Mouse (Mus musculus): ENCODE measurements around the gene Rprd1b.
A peak's percentile ranks its signal among the peaks of the same experiment; 100 is the strongest.
"Not testable (repeated sequence)": the region's sequence is repeated elsewhere in the genome, so short reads cannot be mapped to it uniquely, and the experiment has no call there.

Gene Rprd1b

GRCm38 (mm10) chr2:158043504-158043903 is 15.2 kb downstream of the Rprd1b start:
- DNase-seq (ENCODE audit: low spot score) = no peak

DNA sequence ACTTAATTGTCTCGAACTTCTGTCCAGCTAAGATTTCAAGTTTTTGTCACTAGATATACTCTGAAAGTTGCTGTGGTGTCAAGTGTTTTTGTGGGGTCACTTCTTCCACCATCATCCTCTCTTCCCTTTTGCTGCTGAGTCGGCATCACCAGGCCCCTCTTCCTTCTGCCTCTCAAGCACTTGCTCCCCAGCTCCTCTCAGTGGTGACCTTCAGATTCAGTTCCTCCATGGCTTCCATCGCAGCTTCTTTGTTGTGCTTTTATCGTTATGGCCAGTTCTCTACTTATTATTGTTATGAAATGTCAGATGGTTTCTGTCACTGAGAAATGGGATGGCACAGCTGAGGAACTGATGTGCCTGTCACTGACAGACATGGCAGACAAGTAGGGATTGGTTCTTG is 17.9 kb downstream of the Rprd1b start:
- DNase-seq (ENCODE audit: low spot score) = no peak

DNA sequence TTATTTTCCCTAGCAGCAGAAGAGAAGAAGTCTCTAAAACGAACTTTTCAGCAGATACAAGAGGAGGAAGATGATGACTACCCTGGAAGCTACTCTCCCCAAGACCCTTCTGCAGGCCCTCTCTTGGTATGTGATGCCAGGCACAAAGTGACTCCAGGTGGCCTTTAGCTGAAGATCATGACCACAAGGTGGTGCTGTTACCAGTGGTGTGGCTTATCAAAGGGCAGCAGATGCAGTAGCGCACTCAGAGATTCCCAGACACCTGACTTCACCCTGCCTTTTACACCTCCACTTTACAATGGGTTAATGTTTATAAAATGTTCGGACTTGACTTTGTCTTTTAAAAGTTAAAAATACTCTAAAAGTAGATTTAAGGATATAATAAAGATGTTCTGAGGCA is 19.6 kb downstream of the Rprd1b start:
- DNase-seq (ENCODE audit: low spot score) = peak; percentile 57

DNA sequence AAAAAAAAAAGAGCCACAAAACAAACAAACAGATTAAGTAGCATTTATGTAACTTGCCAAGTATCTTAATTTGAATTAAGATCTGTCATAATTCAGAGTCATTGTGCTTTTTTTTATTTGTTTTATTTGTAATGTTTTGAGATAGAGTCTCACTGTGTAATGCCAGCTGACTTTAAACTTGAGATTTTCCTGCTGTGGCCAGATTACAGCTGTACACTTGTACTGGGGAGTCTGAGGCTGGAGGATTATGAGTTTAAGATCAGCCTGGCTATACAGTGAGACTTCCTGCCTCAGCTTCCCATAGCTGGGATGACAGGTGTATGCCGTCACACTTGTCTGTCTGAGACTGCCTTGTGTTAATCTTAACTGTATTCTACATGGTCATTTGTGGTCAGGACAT is 20.4 kb downstream of the Rprd1b start:
- no peak for DNase-seq (ENCODE audit: low spot score)

DNA sequence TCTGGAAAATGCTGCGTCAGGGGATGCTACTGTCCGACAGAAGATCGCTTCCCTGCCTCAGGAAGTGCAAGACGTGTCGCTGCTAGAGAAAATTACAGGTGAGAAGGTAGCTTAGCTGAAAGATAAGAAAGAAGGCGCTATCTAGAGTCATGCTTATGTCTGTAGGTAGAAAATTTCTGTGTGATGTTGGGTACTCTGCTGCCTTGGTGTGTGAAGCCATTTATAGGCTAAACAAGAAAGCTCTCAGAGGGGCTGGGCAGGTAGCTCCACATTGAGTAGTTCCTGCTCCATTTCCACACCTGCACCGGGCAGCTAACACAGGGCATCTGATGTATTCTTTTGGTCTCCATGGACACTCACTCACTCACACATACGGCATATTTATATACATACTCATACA is 21.8 kb downstream of the Rprd1b start:
- DNase-seq (ENCODE audit: low spot score) = no peak

DNA sequence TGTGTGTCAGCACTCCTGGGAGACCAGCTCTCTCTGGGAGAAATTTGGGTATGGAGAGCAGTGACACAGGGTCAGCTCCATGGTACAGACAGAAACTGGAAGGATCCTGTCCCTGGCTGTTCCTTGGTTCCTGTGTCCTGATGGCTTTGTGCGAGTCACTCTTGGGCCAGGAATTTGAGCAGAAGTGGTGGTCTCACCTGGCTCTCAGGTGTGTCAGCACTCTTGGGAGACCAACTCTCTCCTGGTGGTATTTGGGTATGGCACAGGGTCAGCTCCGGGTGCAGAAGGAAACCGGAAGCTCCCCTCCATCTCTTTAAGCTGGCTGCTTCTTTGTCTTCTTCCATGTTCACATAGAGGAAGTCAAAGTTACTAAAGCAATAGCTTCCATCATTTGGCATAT is 26.3 kb downstream of the Rprd1b start:
- DNase-seq (ENCODE audit: low spot score) = no peak

GRCm38 (mm10) chr2:158055383-158055782 is 27.1 kb downstream of the Rprd1b start:
- not testable (repeated sequence) for DNase-seq (ENCODE audit: low spot score)

DNA sequence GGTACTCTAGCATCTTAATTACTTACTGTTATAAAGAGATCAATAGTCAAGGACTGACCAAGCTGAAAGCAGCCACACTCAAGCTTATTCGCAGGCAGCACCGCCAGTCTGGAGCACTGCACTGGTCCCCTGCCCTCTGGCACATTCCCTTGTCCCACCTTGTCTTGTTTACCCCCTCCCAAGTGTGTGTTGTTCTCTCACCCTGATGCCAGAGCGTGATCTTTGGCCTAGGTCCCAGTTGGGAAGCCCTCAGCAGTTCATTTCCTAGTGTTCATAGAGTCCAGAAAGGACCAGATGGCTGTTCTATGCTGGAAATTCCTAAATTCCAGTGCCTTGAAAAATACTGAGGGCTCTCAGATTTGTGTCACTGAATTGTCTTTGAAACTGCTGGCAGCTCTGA is 28.7 kb downstream of the Rprd1b start:
- DNase-seq (ENCODE audit: low spot score) = no peak

DNA sequence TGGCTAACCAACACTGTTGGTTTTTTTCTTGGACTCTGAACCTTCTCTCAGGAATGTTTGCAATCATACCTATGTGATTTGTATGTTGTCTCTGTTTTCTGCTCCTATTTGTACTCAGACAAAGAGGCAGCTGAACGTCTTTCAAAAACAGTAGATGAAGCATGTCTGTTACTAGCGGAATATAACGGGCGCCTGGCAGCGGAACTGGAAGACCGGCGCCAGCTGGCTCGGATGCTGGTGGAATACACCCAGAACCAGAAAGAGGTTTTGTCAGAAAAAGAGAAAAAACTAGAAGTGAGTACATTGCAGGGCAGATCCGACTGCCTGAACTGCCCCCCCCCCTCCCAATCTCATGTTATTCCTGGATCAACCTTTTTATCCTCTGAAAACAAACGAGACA is 30.2 kb downstream of the Rprd1b start:
- DNase-seq (ENCODE audit: low spot score) = peak; percentile 68

DNA sequence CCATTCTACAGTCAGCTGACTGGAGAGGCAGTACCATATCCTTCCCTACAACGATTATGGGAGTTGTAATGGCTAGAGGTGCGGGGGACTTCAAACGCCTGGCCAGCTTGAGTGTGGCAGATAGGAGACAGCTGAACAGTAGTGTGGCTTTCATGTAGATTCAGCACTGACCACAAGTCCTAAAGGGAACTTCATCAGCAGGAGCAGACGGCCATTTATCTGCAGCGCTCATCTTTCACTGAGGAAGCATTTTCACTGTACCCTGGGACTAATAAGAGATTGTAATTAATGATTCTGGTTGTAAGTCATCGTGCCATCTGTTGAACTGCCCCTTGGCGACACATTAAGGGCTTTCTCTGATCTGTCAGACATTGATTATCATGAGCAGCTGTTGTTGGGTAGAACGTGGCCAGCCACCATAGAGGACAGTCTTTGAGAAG is 31.4 kb downstream of the Rprd1b start:
- no peak for DNase-seq (ENCODE audit: low spot score)

- no peak for DNase-seq (ENCODE audit: low spot score)
These were observed 34.7 kb downstream of the Rprd1b start for GRCm38 (mm10) chr2:158063036-158063435.

GRCm38 (mm10) chr2:158064571-158065048 is 36.3 kb downstream of the Rprd1b start:
- peak; percentile 35 for DNase-seq (ENCODE audit: low spot score)

DNA sequence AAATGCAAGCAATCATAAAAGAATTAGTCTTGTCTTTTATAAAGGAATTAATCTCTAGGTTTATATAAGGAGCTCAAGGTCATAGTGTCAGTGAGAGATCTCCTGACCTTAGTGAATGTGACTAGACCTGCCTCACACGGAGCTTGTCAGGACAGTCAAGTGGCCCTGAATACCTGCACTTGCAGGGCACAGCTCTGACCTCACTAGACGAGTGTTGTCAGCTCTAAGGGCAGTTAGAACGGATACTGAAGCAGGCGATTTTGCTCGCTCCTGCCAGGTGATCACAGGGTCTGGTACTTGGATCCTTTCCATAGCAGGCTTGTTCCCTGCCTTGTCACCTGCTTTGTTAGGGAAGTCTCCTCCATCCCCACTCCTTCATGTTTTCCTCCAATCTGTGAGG is 36.8 kb downstream of the Rprd1b start:
- no peak for DNase-seq (ENCODE audit: low spot score)

DNA sequence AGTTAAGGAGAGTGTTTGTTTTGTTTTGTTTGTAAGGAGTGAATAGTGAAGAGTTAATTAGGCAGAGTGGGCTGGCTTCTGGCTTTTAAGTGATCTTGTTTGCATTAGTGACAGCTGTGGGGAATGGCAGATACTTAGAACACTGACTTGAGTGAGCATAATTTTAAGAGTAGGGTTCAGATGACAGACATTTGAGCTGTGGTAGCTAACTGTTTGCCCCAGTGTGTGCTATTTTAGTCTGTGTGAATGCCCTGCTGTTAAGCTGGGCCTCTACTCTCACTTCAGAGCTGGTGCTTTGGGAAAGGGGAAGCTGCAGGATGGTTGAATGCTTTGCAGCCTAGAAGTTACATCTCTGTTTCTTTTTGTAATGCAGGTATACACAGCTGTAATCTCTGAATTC is 38.2 kb downstream of the Rprd1b start:
- DNase-seq (ENCODE audit: low spot score) = no peak

- no peak for DNase-seq (ENCODE audit: low spot score)
These were observed 39.0 kb downstream of the Rprd1b start for GRCm38 (mm10) chr2:158067260-158067824.

DNA sequence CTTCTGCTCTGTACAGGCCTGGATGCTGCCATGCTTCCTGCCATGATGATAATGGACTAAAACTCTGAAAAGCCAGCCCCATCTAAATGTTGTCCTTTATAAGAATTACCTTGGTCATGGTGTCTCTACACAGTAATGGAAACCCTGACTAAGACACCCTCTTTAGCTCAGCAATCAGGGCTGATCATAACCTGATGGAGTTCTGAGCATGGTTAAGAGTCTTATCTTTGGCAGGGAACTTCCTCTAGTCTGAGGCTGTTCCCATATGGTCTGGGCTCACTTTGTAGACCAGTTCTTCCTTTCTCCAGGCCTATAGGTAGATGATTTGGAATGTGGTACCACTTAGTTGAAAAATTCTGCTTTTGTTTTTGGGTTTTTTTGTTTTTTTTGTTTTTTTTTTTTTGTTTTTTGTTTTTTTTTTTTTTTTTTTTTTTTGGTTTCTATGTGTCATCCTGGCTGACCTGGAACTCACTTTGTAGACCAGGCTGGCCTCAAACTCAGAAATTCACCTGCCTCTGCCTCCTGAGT is 40.2 kb downstream of the Rprd1b start:
- DNase-seq (ENCODE audit: low spot score) = no peak

- DNase-seq (ENCODE audit: low spot score) = no peak
These were observed 42.8 kb downstream of the Rprd1b start for GRCm38 (mm10) chr2:158070885-158071632.

DNA sequence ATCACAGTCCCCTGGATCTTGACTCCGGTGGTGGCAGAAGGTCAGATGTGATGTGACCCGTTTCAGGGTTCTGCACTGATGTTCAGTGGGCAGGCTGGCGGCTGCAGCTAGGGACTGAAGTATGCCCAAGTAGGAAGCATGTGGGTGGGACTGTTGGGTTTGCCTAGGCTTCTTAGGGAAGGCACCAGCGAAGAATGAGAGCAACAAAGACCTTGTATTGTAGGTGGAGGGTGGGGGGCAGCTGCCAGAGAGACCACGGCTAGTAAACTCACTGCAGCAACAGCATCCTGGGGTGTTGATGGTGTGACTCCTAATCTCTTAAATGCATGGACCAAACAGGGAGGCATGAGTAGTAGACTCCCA is 43.3 kb downstream of the Rprd1b start:
- DNase-seq (ENCODE audit: low spot score) = no peak

GRCm38 (mm10) chr2:158074835-158075234 is 46.5 kb downstream of the Rprd1b start:
- DNase-seq (ENCODE audit: low spot score) = no peak

GRCm38 (mm10) chr2:158076690-158077089 is 48.4 kb downstream of the Rprd1b start:
- DNase-seq (ENCODE audit: low spot score) = no peak

- DNase-seq (ENCODE audit: low spot score) = no peak
These were observed 49.7 kb downstream of the Rprd1b start for GRCm38 (mm10) chr2:158077981-158078380.

DNA sequence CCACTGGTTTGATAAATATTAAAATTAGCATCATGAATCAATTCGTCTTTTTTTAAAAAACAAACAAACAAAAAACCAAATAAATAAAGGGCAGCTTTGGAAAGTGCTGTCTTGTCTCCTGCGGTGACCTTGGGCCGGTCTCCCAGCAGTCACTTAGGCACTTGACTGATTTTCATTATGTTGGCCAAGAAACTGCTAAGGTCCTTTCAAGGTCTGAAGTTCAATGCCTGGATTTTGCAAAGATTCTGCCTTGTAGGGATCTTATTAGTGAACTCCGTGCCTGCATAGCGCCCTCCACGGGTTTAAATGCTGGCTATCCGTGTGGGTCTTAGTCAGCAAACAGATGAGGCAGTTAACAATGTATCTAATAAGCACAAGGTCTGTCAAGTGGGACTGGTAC is 50.7 kb downstream of the Rprd1b start:
- DNase-seq (ENCODE audit: low spot score) = no peak

GRCm38 (mm10) chr2:158079843-158080395 is 51.6 kb downstream of the Rprd1b start:
- DNase-seq (ENCODE audit: low spot score) = no peak

Data from layer of hippocampus, adult 11-12 months (tissue).